Mouse (Mus musculus): ENCODE measurements around the gene Rpusd4. TPM values are rescaled to one million over a fixed set of nuclear protein-coding genes. Genes with fewer than 3 reads are reported as not detected.

The Rpusd4 gene
- total RNA-seq, 2 experiments from 2014 or later: 8.4 to 9.2 TPM

- no peak for DNase-seq (ENCODE audit: low spot score in 2 of 2)
- intact Hi-C loops (cut with DNase I): loop anchor here (5.0 to 10.0 kb wide), 2 partner anchors 139 to 1411 kb away; partner anchors contain the start of genes Acrv1 and Cdon
Measured at GRCm38 (mm10) chr9:35283415-35284069, 15.9 kb downstream of the Rpusd4 start.

- intact Hi-C loops (cut with DNase I): loop anchor here (5.0 to 10.0 kb wide), 2 partner anchors 138 to 1410 kb away; partner anchors contain the start of genes Acrv1 and Cdon
- no peak for DNase-seq (ENCODE audit: low spot score in 2 of 2)
Measured at GRCm38 (mm10) chr9:35284351-35284750, 16.7 kb downstream of the Rpusd4 start.

GRCm38 (mm10) chr9:35286351-35286750 lies 18.7 kb downstream of the Rpusd4 start:
- no peak for DNase-seq (ENCODE audit: low spot score in 2 of 2)
- intact Hi-C loops (cut with DNase I): loop anchor here (10.0 kb wide), 1 partner anchor 1408 kb away; the partner anchor contains the start of gene Acrv1

GRCm38 (mm10) chr9:35289992-35290391 lies 22.3 kb downstream of the Rpusd4 start:
- intact Hi-C loops (cut with DNase I): loop anchor here (10.0 kb wide), 1 partner anchor 1405 kb away; the partner anchor contains the start of gene Acrv1

GRCm38 (mm10) chr9:35290417-35290816 lies 22.8 kb downstream of the Rpusd4 start:
- intact Hi-C loops (cut with DNase I): no loop called here
- DNase-seq (ENCODE audit: low spot score in 2 of 2): no peak

More at GRCm38 (mm10) chr9:35289992-35290391, 22.3 kb downstream of the Rpusd4 start:
- DNase-seq (ENCODE audit: low spot score in 2 of 2): no peak

- intact Hi-C loops (cut with DNase I): no loop called here
Measured at GRCm38 (mm10) chr9:35290916-35291315, 23.3 kb downstream of the Rpusd4 start.

GRCm38 (mm10) chr9:35293465-35293864 lies 25.8 kb downstream of the Rpusd4 start:
- intact Hi-C loops (cut with DNase I): no loop called here

More at GRCm38 (mm10) chr9:35290916-35291315, 23.3 kb downstream of the Rpusd4 start:
- DNase-seq (ENCODE audit: low spot score in 2 of 2): no peak

GRCm38 (mm10) chr9:35297791-35298190 lies 30.1 kb downstream of the Rpusd4 start:
- no peak for DNase-seq (ENCODE audit: low spot score in 2 of 2)
- intact Hi-C loops (cut with DNase I): no loop called here

More at GRCm38 (mm10) chr9:35293465-35293864, 25.8 kb downstream of the Rpusd4 start:
- peak in 1 of 2 experiments; percentile 46 for DNase-seq (ENCODE audit: low spot score in 2 of 2)

- intact Hi-C loops (cut with DNase I): no loop called here
- DNase-seq (ENCODE audit: low spot score in 2 of 2): no peak
Measured at GRCm38 (mm10) chr9:35302172-35302571, 34.5 kb downstream of the Rpusd4 start.

GRCm38 (mm10) chr9:35307461-35307860 lies 39.8 kb downstream of the Rpusd4 start:
- peak; percentile 13 to 25 for DNase-seq (ENCODE audit: low spot score in 2 of 2)
- intact Hi-C loops (cut with DNase I): no loop called here

GRCm38 (mm10) chr9:35310377-35310776 lies 42.7 kb downstream of the Rpusd4 start:
- DNase-seq (ENCODE audit: low spot score in 2 of 2): no peak
- intact Hi-C loops (cut with DNase I): no loop called here

- DNase-seq (ENCODE audit: low spot score in 2 of 2): no peak
- intact Hi-C loops (cut with DNase I): no loop called here
Measured at GRCm38 (mm10) chr9:35312516-35312915, 44.9 kb downstream of the Rpusd4 start.

GRCm38 (mm10) chr9:35313601-35314000 lies 45.9 kb downstream of the Rpusd4 start:
- intact Hi-C loops (cut with DNase I): no loop called here
- DNase-seq (ENCODE audit: low spot score in 2 of 2): no peak

GRCm38 (mm10) chr9:35314254-35314653 lies 46.6 kb downstream of the Rpusd4 start:
- intact Hi-C loops (cut with DNase I): no loop called here
- no peak for DNase-seq (ENCODE audit: low spot score in 2 of 2)

- intact Hi-C loops (cut with DNase I): no loop called here
- no peak for DNase-seq (ENCODE audit: low spot score in 2 of 2)
Measured at GRCm38 (mm10) chr9:35316771-35317211, 49.1 kb downstream of the Rpusd4 start.

GRCm38 (mm10) chr9:35317233-35317980 lies 49.7 kb downstream of the Rpusd4 start:
- DNase-seq (ENCODE audit: low spot score in 2 of 2): no peak
- intact Hi-C loops (cut with DNase I): no loop called here

GRCm38 (mm10) chr9:35318537-35319172 lies 51.0 kb downstream of the Rpusd4 start:
- no peak for DNase-seq (ENCODE audit: low spot score in 2 of 2)
- intact Hi-C loops (cut with DNase I): no loop called here

GRCm38 (mm10) chr9:35320288-35320687 lies 52.6 kb downstream of the Rpusd4 start:
- DNase-seq (ENCODE audit: low spot score in 2 of 2): no peak
- intact Hi-C loops (cut with DNase I): no loop called here

- intact Hi-C loops (cut with DNase I): no loop called here
- DNase-seq (ENCODE audit: low spot score in 2 of 2): no peak
Measured at GRCm38 (mm10) chr9:35323974-35324373, 56.3 kb downstream of the Rpusd4 start.

GRCm38 (mm10) chr9:35324571-35324970 lies 56.9 kb downstream of the Rpusd4 start:
- no peak for DNase-seq (ENCODE audit: low spot score in 2 of 2)
- intact Hi-C loops (cut with DNase I): no loop called here

Measured in left cerebral cortex, postnatal 25 days (tissue).